Mouse (Mus musculus): Measurements from ENCODE around the gene Fam110a. TPM values are rescaled to one million over a fixed set of nuclear protein-coding genes. Genes with fewer than 3 reads are reported as not detected.

Gene Fam110a
- total RNA-seq, 2 experiments from 2014 or later = 5.0 to 6.8 TPM

DNA sequence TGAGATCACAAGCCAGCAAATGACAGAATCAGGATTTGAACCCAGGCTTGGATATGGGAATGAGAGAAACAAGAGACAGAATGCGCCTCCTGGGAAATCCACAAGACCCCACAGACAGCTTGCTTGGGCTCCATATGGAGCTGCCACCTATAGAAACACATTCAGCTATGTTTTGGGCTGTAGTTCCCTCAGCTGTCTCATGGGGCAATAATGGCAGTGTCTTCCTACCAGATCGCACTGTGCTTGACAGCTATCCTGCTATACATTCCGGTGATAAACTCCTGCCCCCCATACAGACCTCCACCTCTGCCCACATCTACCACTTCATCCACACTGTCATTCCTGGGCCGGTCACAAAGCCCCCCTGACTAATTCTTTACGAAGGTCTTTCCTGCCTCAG lies 4.7 kb downstream of the Fam110a start:
- intact Hi-C loops (cut with DNase I) = no loop called here

DNA sequence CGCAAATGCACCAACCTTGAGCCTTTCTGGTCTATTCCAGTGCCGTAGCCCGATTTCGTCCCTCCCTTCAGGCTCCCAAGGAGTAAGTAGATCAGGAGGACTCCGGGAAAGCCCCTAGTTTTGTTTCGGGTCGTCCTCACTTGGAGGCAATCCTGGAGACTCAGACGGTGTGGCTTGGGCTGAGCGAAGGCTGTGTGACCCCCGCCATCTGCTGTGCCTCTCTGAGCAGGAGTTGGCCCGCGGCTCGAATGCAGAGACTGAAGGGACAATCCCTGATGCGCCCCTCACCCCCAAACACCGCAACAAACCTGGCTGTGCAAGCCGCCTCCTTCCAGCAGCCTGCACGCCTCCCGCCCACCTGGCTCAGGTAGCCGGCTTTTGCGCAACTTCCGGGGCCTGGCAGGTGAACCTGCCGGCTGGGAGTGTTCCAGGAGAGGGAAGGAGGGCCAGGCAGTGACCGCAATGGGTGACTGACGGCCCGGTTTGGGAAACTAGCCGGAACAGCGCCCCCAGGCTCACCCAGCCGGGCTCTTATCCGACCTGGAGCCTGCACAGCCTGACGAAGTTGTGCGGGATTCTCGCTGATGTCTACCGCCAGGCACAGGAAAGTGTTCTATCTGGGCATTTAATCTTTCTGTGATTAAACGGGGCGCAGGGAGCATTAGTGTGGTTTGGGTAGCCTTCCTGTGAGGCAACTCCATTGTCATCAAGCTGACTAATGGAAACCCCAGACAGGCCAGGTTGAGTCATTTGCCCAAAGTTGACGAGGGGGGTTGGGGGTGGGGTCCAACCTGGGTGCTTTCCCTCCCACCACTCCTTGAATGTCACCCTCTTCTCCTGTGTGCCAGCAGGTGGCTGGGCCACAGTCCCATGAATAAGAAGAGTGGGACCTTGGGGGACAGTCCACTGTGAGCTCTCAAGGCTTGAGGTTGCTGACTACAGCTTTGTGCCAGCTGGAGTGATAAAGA lies 6.1 kb downstream of the Fam110a start:
- no peak for DNase-seq (ENCODE audit: low spot score in 2 of 2)
- intact Hi-C loops (cut with DNase I) = no loop called here

More for the DNA sequence above, 4.7 kb downstream of the Fam110a start:
- DNase-seq (ENCODE audit: low spot score in 2 of 2) = no peak

DNA sequence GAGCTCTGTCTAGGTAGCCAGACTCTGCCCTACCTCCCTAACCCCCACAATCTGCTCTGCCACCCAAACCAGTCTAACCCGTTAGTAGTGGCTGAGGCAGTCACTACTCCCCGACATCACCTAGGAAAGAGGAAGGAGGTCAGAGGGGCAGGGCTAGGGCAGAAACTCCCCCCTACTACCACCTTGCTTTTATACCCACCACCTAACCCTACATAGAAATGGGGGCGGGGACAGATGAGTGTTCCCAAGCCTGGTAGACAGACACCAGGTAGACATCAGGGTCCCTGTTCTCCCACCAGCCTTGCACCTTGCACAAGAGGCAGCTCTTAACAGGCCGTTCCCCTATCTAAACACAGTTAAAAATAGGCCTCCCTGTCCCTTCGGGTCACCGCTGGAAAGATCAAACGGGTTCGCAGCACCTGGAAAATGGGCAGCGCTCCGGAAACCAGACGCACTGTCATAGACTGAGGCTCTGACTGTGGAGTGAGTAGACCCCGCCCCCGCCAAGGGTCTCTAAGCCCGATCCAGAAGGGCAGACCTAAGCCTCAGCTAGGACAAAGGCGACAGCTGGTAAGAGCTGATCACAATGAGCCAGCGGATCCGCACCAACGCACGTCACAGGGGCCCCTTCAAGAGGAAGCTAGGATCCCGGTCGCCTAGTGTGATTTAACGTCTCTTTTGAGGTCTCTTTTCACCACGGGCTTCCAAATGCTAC lies 7.0 kb downstream of the Fam110a start:
- no peak for DNase-seq (ENCODE audit: low spot score in 2 of 2)

DNA sequence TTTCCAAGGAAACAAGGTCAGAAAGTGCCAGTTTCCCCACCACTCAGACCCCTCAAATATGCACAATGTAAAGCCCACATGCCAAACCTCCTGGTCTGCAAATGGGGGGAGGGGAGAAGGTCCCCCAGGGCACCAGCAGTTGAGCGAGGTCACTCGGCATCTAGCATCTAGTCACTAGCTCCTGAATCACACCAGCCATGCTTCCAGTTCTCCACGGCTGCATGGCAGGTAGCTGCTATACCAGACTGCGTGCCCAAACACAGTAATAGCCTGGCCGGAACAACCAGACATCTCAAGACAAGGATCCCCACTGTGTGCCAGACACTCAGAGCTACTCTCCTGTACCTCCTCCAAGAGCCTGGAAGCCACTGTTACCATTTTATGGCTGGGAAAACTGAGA lies 8.3 kb downstream of the Fam110a start:
- no peak for DNase-seq (ENCODE audit: low spot score in 2 of 2)
- intact Hi-C loops (cut with DNase I) = no loop called here

More for the DNA sequence above, 7.0 kb downstream of the Fam110a start:
- intact Hi-C loops (cut with DNase I) = no loop called here

DNA sequence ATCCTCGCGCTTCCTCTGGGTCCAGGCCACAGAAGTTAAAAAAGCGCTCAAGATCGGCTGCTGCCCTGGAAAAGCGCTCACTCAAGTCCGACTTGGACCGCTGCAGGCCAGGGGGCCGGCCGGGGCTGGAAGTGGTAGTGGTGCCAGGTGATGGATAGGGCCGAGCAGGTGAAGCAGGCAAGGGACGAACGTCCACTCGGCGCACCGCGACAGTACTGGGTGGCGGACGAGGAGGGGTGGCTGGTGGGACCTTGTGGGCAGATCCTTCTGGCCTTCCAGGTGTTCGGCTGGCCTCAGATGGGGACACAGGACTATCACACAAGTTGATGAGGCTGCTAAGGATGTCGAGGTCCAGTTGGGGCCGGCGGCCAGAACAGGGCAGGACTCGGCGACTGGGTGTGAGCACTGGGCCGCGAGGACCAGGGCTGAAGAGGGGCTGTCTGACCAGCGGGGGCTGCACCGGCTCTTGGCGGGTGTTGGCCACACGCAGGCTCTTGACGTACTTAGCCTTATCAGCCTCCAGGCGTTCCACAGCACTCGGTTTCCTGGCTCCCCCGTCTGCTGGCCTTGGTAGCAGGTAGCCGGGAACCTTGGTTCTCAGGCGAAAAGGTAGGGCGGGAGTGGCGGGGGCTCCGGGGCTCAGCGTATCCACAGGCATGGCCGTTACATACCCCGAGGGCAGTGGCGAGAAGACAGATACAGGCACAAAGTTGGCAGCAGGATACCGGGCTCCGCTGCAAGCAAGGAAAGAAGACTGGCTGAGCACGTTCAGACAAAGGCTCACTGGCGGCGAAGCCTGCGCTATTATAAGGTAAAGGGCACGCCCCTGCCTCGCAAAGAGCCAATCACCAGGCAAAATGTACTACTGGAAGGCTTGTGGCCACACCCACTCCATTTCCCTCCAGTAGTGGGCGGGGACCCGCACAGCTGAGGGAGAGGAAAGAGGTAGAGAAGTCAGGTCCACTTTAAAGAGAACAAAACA lies 9.5 kb downstream of the Fam110a start:
- peak; percentile 79 to 88 for DNase-seq (ENCODE audit: low spot score in 2 of 2)
- intact Hi-C loops (cut with DNase I) = no loop called here

DNA sequence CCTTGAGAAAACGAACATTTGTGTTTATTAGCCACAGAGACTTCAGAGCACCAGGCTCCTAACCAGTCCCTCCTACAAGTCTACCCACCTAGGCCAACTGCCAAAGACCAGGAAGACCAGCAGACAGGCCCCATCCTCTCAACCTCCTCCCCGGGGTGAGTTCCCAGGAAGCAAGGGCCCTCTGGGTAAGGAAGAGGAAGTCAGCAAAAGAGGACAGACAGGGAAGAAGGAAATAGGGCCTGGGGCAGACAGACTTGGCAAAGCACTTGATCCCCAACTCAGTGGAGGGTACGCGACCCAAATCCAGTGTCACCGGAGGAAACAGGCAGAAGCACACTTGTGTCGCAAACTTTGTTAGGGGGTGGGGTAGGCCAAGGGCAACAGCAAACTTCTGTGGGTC lies 10.6 kb downstream of the Fam110a start:
- no peak for DNase-seq (ENCODE audit: low spot score in 2 of 2)
- intact Hi-C loops (cut with DNase I) = no loop called here

DNA sequence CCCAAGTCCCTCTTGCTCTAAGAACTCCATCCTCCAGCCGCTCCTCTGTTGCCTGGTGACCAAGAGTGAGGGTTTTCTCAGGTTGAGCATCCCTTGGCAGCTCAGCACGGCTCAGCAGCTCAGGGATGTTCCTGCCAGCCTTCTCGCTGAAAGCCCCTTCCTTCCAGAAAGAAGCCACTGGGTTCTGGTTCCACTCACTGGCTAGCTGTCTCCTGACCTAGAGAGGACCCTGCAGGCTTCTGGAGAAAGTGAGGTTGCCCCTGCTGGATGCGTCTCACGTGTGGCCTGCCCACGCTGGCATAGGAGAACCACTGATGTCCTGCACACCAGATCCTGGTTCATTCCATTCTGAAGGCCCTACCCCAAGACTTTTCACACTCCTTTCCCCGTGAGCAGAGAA lies 11.0 kb downstream of the Fam110a start:
- intact Hi-C loops (cut with DNase I) = no loop called here
- DNase-seq (ENCODE audit: low spot score in 2 of 2) = no peak

DNA sequence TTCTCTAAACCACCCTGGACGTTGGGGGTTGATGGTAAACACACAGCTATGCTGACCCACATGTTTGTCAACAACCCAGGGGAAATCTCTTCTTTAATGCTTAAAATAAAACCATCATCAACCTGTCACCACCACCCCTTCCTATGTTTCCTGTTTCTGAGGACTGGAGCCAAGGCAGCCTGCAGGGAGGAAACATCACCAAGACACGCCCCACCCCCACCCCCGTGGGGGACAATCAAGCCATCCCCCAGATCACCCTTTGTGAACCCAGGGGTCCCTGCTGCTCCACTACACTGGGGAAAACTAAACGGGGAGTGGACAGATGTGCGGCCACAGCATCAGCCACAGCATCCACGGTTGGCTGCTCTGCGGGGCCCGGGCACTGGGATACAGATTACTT lies 11.6 kb downstream of the Fam110a start:
- intact Hi-C loops (cut with DNase I) = no loop called here
- no peak for DNase-seq (ENCODE audit: low spot score in 2 of 2)

DNA sequence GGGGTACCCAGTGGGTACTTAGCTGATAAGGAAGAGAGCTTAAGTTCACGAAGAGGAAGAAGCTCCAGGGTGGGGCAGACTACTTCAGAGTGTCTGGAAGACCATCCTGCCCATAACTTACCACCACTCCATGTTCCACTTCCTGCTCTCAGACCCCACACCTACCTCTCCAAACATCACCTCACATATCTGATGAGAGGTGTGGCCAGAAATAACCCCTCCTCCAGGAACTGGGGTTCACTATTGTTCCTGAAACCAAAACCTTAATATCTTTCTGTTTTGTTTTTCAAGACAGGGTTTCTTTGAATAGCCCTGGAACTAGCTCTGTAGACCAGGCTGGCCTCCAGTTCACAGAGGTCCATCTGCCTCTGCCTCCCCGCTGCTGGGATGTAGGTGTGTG lies 12.2 kb downstream of the Fam110a start:
- no peak for DNase-seq (ENCODE audit: low spot score in 2 of 2)
- intact Hi-C loops (cut with DNase I) = no loop called here

DNA sequence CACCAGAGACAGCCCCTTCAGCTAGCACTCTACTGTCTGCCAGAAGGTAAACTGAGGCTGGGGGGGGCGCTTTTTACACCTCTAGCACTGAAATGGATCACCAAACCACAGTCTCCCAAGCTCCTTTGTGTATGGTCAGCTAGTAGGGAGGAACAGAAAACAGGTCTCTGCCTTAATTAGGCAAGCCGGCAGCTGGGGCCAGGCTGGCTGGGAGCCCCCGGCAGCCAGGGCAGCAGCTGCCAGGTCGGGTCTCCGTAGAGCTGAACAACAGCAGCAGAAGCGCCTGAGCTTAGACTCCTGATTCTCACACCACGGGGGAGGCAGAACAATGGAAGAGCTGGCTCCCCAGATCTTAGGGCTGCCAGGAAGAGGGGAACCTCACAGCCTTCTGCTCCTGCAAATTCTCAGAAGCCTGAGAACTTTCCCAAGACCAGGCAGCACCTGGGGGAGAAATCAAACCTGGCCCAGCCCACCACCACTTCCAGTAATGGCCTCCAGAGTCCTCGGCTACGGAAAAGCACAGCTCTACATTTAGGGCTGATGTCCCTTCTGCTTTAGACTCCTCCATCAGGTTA lies 12.8 kb downstream of the Fam110a start:
- no peak for DNase-seq (ENCODE audit: low spot score in 2 of 2)

DNA sequence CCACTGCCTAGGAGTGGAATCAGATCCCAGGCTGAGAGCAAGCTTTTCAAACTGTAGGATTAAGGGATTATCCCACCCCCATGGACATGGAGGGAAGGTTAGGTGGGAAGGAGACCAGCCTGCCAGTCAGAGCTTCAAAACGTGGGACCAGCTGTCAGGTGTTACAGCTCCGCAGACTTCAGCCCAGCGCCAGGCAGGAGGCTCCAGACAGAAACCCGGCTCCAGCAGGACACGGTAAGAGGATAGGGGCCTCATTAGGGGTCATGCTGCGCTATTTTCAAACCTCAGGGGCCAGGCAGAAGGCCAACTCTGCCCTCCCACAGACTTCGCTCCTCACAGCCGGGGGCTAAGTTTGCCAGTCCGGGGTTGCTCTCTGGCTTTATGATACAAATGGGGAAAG lies 16.0 kb downstream of the Fam110a start:
- intact Hi-C loops (cut with DNase I) = no loop called here
- DNase-seq (ENCODE audit: low spot score in 2 of 2) = no peak

More for the DNA sequence above, 12.8 kb downstream of the Fam110a start:
- intact Hi-C loops (cut with DNase I) = no loop called here

DNA sequence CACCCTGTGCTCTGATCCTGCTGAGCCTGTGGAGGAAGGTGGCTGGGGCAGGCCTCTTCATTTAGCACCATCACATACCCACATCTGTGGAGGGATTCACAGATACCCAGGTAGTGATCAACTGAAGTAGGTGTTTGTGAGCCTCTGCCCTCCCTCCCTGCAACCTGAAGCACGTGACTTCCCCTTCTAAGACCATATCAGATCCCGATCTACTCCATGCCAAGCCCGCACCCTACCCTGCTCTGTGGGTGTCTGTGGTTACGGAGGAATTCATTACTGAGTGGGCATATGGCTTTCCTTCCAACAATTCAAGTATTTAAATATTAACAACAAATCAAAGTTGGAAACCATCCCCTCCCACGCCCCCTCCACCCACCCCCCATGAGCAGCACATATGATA lies 16.7 kb downstream of the Fam110a start:
- intact Hi-C loops (cut with DNase I) = no loop called here
- no peak for DNase-seq (ENCODE audit: low spot score in 2 of 2)

DNA sequence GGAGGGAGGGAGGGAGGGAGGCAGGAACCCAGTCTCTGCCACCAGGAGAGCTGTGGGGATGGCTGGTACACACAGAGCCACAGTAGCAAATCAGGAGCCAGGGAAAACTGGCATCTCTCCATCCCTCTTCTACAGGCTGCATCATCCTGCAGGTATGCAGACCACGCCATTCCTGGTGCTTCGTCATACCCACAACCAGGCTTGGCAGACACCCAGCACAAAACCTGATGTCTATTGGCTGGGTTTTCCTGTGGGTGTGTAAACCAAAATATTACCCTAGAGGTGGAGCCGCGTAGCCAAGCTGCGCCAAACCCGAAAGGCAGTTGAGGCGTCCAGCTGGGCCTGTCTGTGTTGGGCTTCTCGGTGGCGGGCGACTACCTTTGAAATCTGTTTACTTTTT lies 17.5 kb downstream of the Fam110a start:
- intact Hi-C loops (cut with DNase I) = no loop called here
- DNase-seq (ENCODE audit: low spot score in 2 of 2) = peak; percentile 69 to 91

DNA sequence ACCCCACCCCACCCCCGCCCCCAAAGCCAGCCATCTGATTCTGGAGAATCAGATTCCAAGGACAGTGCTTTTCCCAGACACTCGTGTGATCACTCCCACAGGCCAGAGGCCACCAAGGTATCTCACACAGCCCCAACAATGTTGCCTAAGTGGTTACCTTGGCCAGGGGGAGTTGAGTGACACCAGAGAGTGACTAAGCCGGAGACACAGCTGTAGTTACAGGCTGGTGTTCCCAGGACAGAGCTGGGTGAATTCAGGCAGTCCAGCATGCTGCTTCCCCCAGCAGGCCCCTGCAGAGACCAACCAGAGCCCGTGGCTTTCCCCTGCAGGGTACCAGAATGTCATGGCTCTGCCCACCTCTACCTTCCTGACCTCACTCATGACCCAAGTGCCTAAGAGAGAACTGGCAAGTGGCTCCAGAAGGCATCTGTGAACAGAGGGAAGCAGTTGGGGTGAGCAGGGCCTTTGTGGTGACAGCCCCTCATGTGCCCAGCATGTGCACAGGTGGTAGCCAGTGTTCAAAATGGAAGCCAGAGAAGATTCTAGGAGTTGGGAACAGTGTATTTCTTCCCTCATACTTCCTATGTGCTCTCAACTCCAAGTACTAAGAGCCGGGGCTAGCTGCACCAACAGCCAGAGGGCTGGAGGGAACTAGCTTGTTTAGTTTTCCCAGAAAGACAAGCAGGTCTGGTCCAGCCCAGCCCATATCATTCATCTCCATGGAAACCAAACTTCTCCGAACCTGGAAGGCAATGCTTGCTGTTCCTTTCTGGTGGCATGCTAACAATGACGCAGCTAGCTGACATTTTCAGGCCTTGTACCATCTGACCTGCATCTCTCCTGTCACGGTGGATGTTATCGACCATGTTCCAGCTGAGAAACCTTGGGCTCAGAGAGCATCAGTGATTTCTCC lies 18.5 kb downstream of the Fam110a start:
- intact Hi-C loops (cut with DNase I) = no loop called here
- peak in 1 of 2 experiments; percentile 43 for DNase-seq (ENCODE audit: low spot score in 2 of 2)

DNA sequence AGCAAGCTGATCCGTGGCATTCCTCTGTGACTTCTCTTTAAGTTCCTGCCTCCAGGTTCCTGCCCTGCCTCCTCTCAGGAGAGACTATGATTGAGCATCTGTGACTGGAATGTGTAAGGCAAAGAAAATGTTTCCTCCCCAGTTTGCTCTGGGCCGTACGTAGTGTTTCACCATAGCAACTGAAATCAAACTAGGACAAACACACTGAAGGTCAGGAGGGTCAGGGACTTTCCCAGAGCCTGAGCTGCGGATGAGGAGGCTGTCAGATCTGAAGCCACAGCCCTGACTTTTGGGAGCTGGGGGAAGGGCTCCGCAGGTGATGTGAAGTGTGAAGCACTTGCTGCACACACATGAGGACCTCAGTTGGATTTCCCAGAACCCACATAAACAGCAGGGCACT lies 20.7 kb downstream of the Fam110a start:
- intact Hi-C loops (cut with DNase I) = no loop called here

DNA sequence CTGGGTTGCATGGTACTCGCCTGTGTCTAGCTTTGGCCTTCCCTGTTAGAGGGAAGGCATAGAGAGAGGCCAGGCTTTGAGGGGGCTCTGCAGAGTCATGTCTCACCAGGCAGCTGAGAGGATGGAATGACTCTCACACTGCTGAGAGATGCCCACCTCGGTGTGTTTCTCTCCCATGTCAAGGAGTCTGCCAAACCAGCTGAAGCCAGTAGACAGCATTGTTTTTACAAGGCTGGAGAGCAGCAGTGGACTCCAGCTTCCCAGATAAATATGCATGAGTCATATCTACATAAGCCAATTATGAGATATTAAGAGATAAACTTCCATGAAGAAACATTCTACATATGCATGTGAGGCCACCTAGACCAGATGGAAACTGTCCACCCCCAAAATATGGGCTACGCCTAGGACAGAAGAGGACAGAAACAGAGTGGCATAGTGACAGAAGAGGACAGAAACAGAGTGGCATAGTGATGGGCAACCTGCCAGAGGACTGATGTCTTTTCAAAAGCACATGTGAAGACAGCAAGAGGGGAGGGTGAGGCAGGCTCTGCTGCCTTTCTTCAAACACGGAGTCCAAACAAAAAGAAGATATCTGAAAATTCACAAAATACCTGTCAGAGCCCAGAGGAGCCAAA lies 23.4 kb downstream of the Fam110a start:
- peak in 1 of 2 experiments; percentile 63 for DNase-seq (ENCODE audit: low spot score in 2 of 2)
- intact Hi-C loops (cut with DNase I) = no loop called here

More for the DNA sequence above, 20.7 kb downstream of the Fam110a start:
- DNase-seq (ENCODE audit: low spot score in 2 of 2) = no peak

DNA sequence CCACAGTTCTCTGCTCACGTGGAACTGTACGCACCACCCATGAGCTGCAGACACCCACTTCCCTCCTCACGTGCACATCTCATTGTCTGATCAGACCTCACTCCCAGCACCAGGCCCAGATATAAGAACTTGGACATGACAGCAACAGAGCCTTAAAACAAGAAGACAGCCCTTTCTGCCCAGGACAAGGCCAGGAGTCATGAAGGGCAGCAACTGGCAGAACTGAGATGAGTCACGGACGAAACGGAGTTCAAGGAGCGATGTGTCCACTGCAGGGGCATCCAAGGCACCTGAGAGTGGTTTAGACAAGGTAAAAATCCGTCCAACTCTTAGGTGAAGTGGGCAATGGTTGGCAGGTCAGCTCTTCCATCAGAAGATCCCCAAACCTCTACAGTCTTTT lies 26.4 kb downstream of the Fam110a start:
- DNase-seq (ENCODE audit: low spot score in 2 of 2) = no peak
- intact Hi-C loops (cut with DNase I) = no loop called here
